Mouse (Mus musculus): ENCODE data around the gene Atf7. TPM values are rescaled to one million over a fixed set of nuclear protein-coding genes. Genes with fewer than 3 reads are reported as not detected.

The Atf7 gene
- polyA plus RNA-seq, 1 experiment, result 71.8 TPM

DNA sequence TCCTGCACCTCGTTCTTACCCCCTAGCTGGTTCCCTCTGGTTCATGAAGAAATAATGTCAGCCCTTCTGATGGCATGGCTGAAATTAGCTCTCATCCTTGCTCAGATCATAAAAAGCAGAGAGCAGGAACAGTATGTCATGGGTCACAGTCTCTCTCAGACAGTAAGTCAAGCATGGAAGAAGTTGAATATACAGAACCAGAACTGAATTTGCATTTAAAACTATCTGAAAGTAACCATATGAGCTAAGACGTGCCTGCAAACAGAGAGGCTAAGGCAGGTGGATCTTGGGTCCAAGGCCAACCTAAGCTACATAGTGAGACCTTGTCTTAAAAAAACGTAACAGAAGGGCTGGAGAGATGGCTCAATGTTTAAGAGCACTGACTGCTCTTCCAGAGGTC lies 112.3 kb downstream of the Atf7 start:
- DNase-seq (ENCODE audit: low read depth in 1 of 2, low spot score in 2 of 2), result no peak
- no peaks in the 10 kb centered on the region for H3K27me3 ChIP-seq (ENCODE audit: control insufficient read depth, insufficient read depth, low read length)
- no peak for TF ChIP-seq POLR2A (IDR thresholded peaks at IDR 0.05; ENCODE audit: low read depth, low read length)
- no peak for TF ChIP-seq CTCF (IDR thresholded peaks at IDR 0.05; ENCODE audit: extremely low read depth, insufficient read depth, insufficient read length, insufficient replicate concordance)
- no peak overlapping the region for H3K27ac ChIP-seq (ENCODE audit: insufficient read depth, low read length)
- no peaks in the 10 kb centered on the region for H3K36me3 ChIP-seq (ENCODE audit: control insufficient read depth, insufficient read depth, low read length)
- 64% methylated on average over 3 of the region's 3 CpGs for WGBS
- H3K4me1 ChIP-seq (ENCODE audit: control insufficient read depth, insufficient read depth, insufficient read length), result peaks cover 3% of the 10 kb centered on the region
- no peak overlapping the region for H3K4me3 ChIP-seq (ENCODE audit: extremely low read depth, insufficient read depth, insufficient read length)

DNA sequence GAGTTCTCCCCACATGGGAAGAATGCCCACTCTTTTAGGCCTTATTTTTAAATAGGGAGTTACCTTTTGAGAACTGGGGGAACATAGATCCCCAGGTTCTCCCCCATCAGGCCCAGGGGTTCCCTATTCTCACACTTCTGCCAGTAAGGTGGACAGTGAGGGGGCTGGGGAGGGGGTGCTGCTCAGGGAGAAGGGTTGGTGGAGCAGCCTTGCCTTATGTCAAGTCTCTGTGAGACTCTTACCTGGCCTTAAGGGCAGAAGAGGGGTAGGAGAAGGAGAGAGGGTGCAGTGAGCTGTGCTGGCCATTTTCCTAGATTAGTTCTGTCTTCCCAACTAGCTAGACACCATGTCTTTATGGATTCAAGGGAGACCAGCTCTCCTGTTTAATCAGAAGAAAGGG lies 112.8 kb downstream of the Atf7 start:
- no peak overlapping the region for H3K4me3 ChIP-seq (ENCODE audit: extremely low read depth, insufficient read depth, insufficient read length)
- H3K27ac ChIP-seq (ENCODE audit: insufficient read depth, low read length), result no peak overlapping the region
- no peak for DNase-seq (ENCODE audit: low read depth in 1 of 2, low spot score in 2 of 2)
- H3K36me3 ChIP-seq (ENCODE audit: control insufficient read depth, insufficient read depth, low read length), result no peaks in the 10 kb centered on the region
- TF ChIP-seq CTCF (IDR thresholded peaks at IDR 0.05; ENCODE audit: extremely low read depth, insufficient read depth, insufficient read length, insufficient replicate concordance) (no peak), POLR2A (IDR thresholded peaks at IDR 0.05; ENCODE audit: low read depth, low read length) (no peak)
- H3K4me1 ChIP-seq (ENCODE audit: control insufficient read depth, insufficient read depth, insufficient read length), result peaks cover 3% of the 10 kb centered on the region
- no peaks in the 10 kb centered on the region for H3K27me3 ChIP-seq (ENCODE audit: control insufficient read depth, insufficient read depth, low read length)

DNA sequence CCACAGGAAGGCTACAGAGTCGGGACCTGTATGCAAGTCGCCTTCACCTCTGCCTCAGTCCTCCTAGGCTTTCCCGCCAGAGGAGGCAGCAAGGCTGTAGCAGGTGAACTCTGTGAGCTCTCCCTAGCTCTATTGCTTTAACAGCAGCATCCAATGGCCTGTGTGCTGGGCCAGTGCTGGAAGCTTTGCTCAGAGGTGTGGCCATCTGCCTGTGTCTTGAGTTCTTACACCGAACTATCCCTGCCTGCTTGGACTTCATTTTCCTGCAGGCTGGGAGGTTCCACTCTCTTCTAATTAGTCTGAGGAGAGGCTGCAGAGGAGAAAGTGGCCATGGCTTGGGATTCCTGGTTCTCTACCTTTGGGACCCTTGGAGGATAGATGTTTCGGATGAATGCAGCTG lies 113.3 kb downstream of the Atf7 start:
- Histone ChIP-seq H3K4me3 (ENCODE audit: extremely low read depth, insufficient read depth, insufficient read length) (no peak overlapping the region), H3K4me1 (ENCODE audit: control insufficient read depth, insufficient read depth, insufficient read length) (peaks cover 3% of the 10 kb centered on the region), H3K27ac (ENCODE audit: insufficient read depth, low read length) (no peak overlapping the region), H3K27me3 (ENCODE audit: control insufficient read depth, insufficient read depth, low read length) (no peaks in the 10 kb centered on the region), H3K36me3 (ENCODE audit: control insufficient read depth, insufficient read depth, low read length) (no peaks in the 10 kb centered on the region)
- 84% methylated on average over 5 of the region's 5 CpGs for WGBS
- DNase-seq (ENCODE audit: low read depth in 1 of 2, low spot score in 2 of 2), result no peak
- no peak for TF ChIP-seq CTCF (IDR thresholded peaks at IDR 0.05; ENCODE audit: extremely low read depth, insufficient read depth, insufficient read length, insufficient replicate concordance)
- TF ChIP-seq POLR2A (IDR thresholded peaks at IDR 0.05; ENCODE audit: low read depth, low read length), result no peak

DNA sequence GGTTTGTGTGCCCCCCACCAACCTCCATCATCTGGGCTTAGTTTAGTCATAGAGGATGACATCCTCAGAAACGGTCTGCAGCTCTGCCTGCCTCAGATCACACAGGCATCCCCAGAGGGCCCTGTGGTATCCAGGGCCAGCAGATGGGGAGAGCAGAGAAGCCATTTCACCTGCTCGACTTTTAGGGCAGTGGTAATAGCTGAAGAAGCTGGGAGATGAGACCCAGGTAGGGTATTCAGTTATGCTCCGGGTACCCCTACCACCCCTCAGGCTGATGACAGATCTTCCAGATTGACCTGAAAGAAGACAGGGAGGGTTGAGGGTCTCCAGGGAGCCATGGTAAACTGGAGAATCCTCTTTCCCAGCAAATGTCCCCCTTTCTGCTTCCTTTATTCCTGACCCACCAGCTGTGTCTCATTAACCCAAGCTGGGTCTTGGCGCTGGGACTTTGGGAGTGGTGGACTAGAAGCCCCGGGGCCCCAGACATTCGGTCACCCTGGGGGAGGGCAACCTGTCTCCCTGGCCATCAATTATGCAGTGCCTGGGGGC lies 113.9 kb downstream of the Atf7 start:
- H3K36me3 ChIP-seq (ENCODE audit: control insufficient read depth, insufficient read depth, low read length), result no peaks in the 10 kb centered on the region
- TF ChIP-seq POLR2A (IDR thresholded peaks at IDR 0.05; ENCODE audit: low read depth, low read length) (no peak), CTCF (IDR thresholded peaks at IDR 0.05; ENCODE audit: extremely low read depth, insufficient read depth, insufficient read length, insufficient replicate concordance) (no peak)
- peaks cover 3% of the 10 kb centered on the region for H3K4me1 ChIP-seq (ENCODE audit: control insufficient read depth, insufficient read depth, insufficient read length)
- H3K27me3 ChIP-seq (ENCODE audit: control insufficient read depth, insufficient read depth, low read length), result no peaks in the 10 kb centered on the region
- WGBS, result 57% methylated on average over 6 of the region's 6 CpGs
- DNase-seq (ENCODE audit: low read depth in 1 of 2, low spot score in 2 of 2), result no peak
- H3K27ac ChIP-seq (ENCODE audit: insufficient read depth, low read length), result no peak overlapping the region
- H3K4me3 ChIP-seq (ENCODE audit: extremely low read depth, insufficient read depth, insufficient read length), result no peak overlapping the region

DNA sequence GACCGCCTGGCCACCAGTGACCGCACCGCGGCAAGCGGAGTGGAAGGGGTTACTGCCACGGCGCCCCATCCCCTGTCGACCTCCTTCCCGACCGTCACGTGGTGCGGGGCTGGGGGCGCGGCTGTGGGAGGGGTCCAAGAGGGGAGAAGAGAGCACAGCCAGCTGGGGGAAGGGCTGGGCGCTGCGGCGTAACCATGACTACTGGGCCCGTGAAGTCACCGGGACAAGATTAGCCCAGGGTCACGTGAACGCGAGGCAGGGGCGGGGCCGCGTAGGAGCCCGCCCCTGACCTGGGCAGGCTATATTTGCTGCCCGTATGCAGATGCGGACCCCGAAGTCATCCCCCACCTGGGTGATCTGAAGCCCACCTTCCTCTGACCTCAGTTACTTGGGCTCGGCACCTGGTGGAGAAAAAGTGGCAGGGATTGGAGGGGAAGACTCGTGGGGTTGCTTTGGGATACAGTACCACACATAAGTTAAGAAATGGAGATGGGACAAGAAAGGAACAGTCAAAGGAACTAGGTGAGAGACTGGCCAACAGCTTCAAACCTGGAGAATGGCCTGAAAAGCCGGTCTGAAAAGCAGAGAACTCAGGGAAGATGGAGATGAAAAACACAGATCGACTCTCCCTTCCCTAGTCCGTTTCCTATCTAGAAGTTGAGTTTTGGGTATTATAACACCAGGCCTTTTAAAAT lies 114.5 kb downstream of the Atf7 start:
- 4% methylated on average over 34 of the region's 34 CpGs for WGBS
- no peak for TF ChIP-seq CTCF (IDR thresholded peaks at IDR 0.05; ENCODE audit: extremely low read depth, insufficient read depth, insufficient read length, insufficient replicate concordance)
- TF ChIP-seq POLR2A (IDR thresholded peaks at IDR 0.05; ENCODE audit: low read depth, low read length), result no peak

DNA sequence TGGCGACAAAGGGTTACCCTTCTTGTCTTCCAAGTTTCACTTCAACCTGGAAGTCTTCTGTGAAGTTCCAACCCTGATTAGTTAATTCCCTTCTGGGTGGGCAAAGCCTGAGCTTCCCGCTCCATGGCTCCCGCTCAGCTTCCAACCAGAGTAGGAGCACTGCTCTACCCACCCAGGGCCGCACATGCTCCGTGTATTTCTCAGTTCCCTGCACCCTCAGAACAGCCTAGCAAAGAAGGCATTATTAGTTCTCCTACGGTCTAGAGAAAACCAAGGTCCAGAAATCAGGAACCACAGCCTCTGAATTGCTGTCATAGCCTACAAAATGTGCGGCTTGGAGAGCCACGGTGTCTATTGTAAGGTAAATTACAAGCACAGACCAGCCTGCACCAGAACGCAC lies 115.2 kb downstream of the Atf7 start:
- H3K27me3 ChIP-seq (ENCODE audit: control insufficient read depth, insufficient read depth, low read length), result no peaks in the 10 kb centered on the region
- H3K4me3 ChIP-seq (ENCODE audit: extremely low read depth, insufficient read depth, insufficient read length), result peak overlapping the region; percentile 61
- 31% methylated on average over 9 of the region's 9 CpGs for WGBS
- DNase-seq (ENCODE audit: low read depth in 1 of 2, low spot score in 2 of 2), result no peak
- peaks cover 1% of the 10 kb centered on the region; the same call in 1 of the 2 replicates for H3K36me3 ChIP-seq (ENCODE audit: control insufficient read depth, insufficient read depth, low read length)
- no peak overlapping the region for H3K27ac ChIP-seq (ENCODE audit: insufficient read depth, low read length)
- H3K4me1 ChIP-seq (ENCODE audit: control insufficient read depth, insufficient read depth, insufficient read length), result peaks cover 3% of the 10 kb centered on the region
- TF ChIP-seq POLR2A (IDR thresholded peaks at IDR 0.05; ENCODE audit: low read depth, low read length), result no peak
- TF ChIP-seq CTCF (IDR thresholded peaks at IDR 0.05; ENCODE audit: extremely low read depth, insufficient read depth, insufficient read length, insufficient replicate concordance), result no peak

More for the DNA sequence above, 114.5 kb downstream of the Atf7 start:
- Histone ChIP-seq H3K27me3 (ENCODE audit: control insufficient read depth, insufficient read depth, low read length) (no peaks in the 10 kb centered on the region), H3K27ac (ENCODE audit: insufficient read depth, low read length) (no peak overlapping the region), H3K36me3 (ENCODE audit: control insufficient read depth, insufficient read depth, low read length) (no peaks in the 10 kb centered on the region), H3K4me1 (ENCODE audit: control insufficient read depth, insufficient read depth, insufficient read length) (peaks cover 3% of the 10 kb centered on the region), H3K4me3 (ENCODE audit: extremely low read depth, insufficient read depth, insufficient read length) (peak overlapping the region; percentile 61)
- peak; percentile 50 to 75 for DNase-seq (ENCODE audit: low read depth in 1 of 2, low spot score in 2 of 2)

DNA sequence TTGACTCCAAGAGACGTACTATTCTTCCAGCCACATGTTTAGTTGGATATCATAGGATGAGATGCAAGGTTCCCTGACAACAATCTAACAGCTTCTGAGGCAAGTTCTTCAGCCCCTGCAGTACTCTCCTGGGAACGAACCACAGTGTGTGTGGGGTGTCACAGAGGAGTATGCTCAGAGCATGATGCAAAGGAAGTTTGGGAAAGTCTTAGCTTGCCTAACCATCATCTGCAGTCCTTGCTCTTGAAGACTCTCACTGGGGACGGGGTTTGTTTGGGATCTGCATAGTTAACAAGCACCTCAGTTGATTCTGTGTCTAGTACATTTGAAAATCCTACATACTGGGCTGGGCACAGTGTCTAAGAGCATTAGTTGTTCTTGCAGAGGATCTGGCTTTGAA lies 116.9 kb downstream of the Atf7 start:
- DNase-seq (ENCODE audit: low read depth in 1 of 2, low spot score in 2 of 2), result no peak
- Histone ChIP-seq H3K27me3 (ENCODE audit: control insufficient read depth, insufficient read depth, low read length) (no peaks in the 10 kb centered on the region), H3K36me3 (ENCODE audit: control insufficient read depth, insufficient read depth, low read length) (peaks cover 11% of the 10 kb centered on the region), H3K27ac (ENCODE audit: insufficient read depth, low read length) (no peak overlapping the region), H3K4me3 (ENCODE audit: extremely low read depth, insufficient read depth, insufficient read length) (no peak overlapping the region), H3K4me1 (ENCODE audit: control insufficient read depth, insufficient read depth, insufficient read length) (peaks cover 3% of the 10 kb centered on the region)
- WGBS, result 90% methylated on average over 3 of the region's 3 CpGs
- no peak for TF ChIP-seq POLR2A (IDR thresholded peaks at IDR 0.05; ENCODE audit: low read depth, low read length)
- no peak for TF ChIP-seq CTCF (IDR thresholded peaks at IDR 0.05; ENCODE audit: extremely low read depth, insufficient read depth, insufficient read length, insufficient replicate concordance)
